Mouse (Mus musculus): Measurements from ENCODE around the gene March1.

- TF ChIP-seq GATA1 (IDR thresholded peaks at IDR 0.05; ENCODE audit: borderline replicate concordance, low read length) (no peak), FLI1 (IDR thresholded peaks at IDR 0.05; ENCODE audit: low read length) (no peak)
Measured at GRCm38 (mm10) chr8:66229931-66230330, 612.2 kb downstream of the March1 start.

Measured in megakaryocyte, embryonic 14.5 days (primary cell).